Mouse (Mus musculus) small intestine, adult 2 months (tissue): ENCODE data around the gene Gucd1. TPM values are rescaled to one million over a fixed set of nuclear protein-coding genes. Genes with fewer than 3 reads are reported as not detected.

Source experiments
- H3K27ac ChIP-seq: fragments of 200-500 bp; 2 replicates; pipeline ENCODE4 v1.5.1; 2012; ENCODE audit warnings: low read depth, low read length, control low read depth, inconsistent platforms; ENCODE audit not compliant: insufficient read depth
- H3K27me3 ChIP-seq: fragments of 200-500 bp; 2 replicates; pipeline ENCODE4 v1.6.1; 2012; ENCODE audit warnings: mild to moderate bottlenecking, moderate library complexity, low read length, inconsistent platforms; ENCODE audit not compliant: control insufficient read depth, insufficient read depth
- H3K36me3 ChIP-seq: fragments of 200-500 bp; 2 replicates; pipeline ENCODE4 v1.6.1; 2012; ENCODE audit warnings: mild to moderate bottlenecking, low read length, control low read depth, inconsistent platforms; ENCODE audit not compliant: control insufficient read depth, insufficient read depth
- H3K4me1 ChIP-seq: fragments of 200-500 bp; 2 replicates; pipeline ENCODE4 v1.6.1; 2012; ENCODE audit warnings: low read length, inconsistent platforms, mixed read lengths; ENCODE audit not compliant: control insufficient read depth, insufficient read depth, insufficient read length
- H3K4me3 ChIP-seq: fragments of 200-500 bp; 2 replicates; pipeline ENCODE4 v1.5.1; 2012; ENCODE audit warnings: low read depth, mild to moderate bottlenecking, control low read depth, inconsistent platforms, low read length, moderate library complexity
- CTCF ChIP-seq: fragments of 200-500 bp; IDR thresholded peaks from 2 replicates; pipeline ENCODE4 v1.5.1; 2012; ENCODE audit warnings: low read depth, mild to moderate bottlenecking, control low read depth, inconsistent platforms, low read length, moderate library complexity, mixed read lengths; ENCODE audit not compliant: insufficient replicate concordance, insufficient read length; ENCODE audit errors: extremely low read depth
- POLR2A ChIP-seq: fragments of 200-500 bp; IDR thresholded peaks from 2 replicates; pipeline ENCODE4 v1.6.1; 2012; ENCODE audit warnings: low read depth, mild to moderate bottlenecking, control low read depth, inconsistent platforms, low read length, moderate library complexity
- WGBS: fragments of 180-500 bp; shearing (Covaris S2); methylation state at CpG from one replicate; pipeline ENCODE4 v1.1.7; 2018; 5-methylcytosine and 5-hydroxymethylcytosine counted together
- polyA plus RNA-seq: library from polyadenylated mRNA; depleted of rRNA; stranded (reverse); fragments of >200 nt; gene quantifications from 2 replicates; pipeline ENCODE4 v1.2.3, GENCODE M21; 2012

The Gucd1 gene
- polyA plus RNA-seq, 1 experiment: 261 TPM

GRCm38 (mm10) chr10:75318206-75318605, 199.6 kb downstream of the Gucd1 start:
- peaks cover 1% of the 10 kb centered on the region; the same call in 1 of the 2 replicates for H3K36me3 ChIP-seq
- H3K4me3 ChIP-seq: peak overlapping the region; percentile 69
- H3K27ac ChIP-seq: no peak overlapping the region
- peaks cover 8% of the 10 kb centered on the region for H3K4me1 ChIP-seq
- H3K27me3 ChIP-seq: 0 out of 2 replicates have a peak, but pooled peaks cover 9% of the 10 kb centered on the region
- TF ChIP-seq POLR2A (no peak), CTCF (no peak)
- WGBS: 68% methylated on average over 6 of the region's 6 CpGs

- H3K27me3 ChIP-seq: 0 out of 2 replicates have a peak, but pooled peaks cover 9% of the 10 kb centered on the region
- peaks cover 8% of the 10 kb centered on the region for H3K4me1 ChIP-seq
- H3K4me3 ChIP-seq: peak overlapping the region; percentile 69
- no peak overlapping the region for H3K27ac ChIP-seq
- no peak for TF ChIP-seq POLR2A
- TF ChIP-seq CTCF: peak; percentile 48; the same call in 1 of the 2 replicates
- H3K36me3 ChIP-seq: peaks cover 6% of the 10 kb centered on the region; the same call in 1 of the 2 replicates
- 1% methylated on average over 81 of the region's 81 CpGs for WGBS
Observed at GRCm38 (mm10) chr10:75316908-75317761, 200.6 kb downstream of the Gucd1 start.

- TF ChIP-seq POLR2A: no peak
- TF ChIP-seq CTCF: no peak
- H3K4me3 ChIP-seq: peak within 1 kb of the TSS; percentile 69
- 0 out of 2 replicates have a peak, but pooled peaks cover 9% of the 10 kb centered on the region for H3K27me3 ChIP-seq
- peaks cover 10% of the 10 kb centered on the region; the same call in 1 of the 2 replicates for H3K36me3 ChIP-seq
- H3K27ac ChIP-seq: no peak within 1 kb of the TSS
- 0% methylated on average over 4 of the region's 4 CpGs for WGBS
- peaks cover 8% of the 10 kb centered on the region for H3K4me1 ChIP-seq
Observed at GRCm38 (mm10) chr10:75316872-75316907, 201.1 kb downstream of the Gucd1 start, which contains the start of gene Adora2a. Adora2a (plus strand) TSS chr10:75316877.

GRCm38 (mm10) chr10:75316472-75316871, 201.3 kb downstream of the Gucd1 start:
- H3K4me1 ChIP-seq: peaks cover 8% of the 10 kb centered on the region
- H3K4me3 ChIP-seq: peak overlapping the region; percentile 69
- H3K27me3 ChIP-seq: 0 out of 2 replicates have a peak, but pooled peaks cover 9% of the 10 kb centered on the region
- 9% methylated on average over 9 of the region's 9 CpGs for WGBS
- H3K36me3 ChIP-seq: peaks cover 12% of the 10 kb centered on the region; the same call in 1 of the 2 replicates
- H3K27ac ChIP-seq: no peak overlapping the region
- TF ChIP-seq CTCF: no peak
- no peak for TF ChIP-seq POLR2A

- Histone ChIP-seq H3K27ac (no peak overlapping the region), H3K36me3 (peaks cover 17% of the 10 kb centered on the region), H3K4me3 (no peak overlapping the region), H3K4me1 (peaks cover 8% of the 10 kb centered on the region), H3K27me3 (0 out of 2 replicates have a peak, but pooled peaks cover 9% of the 10 kb centered on the region)
- TF ChIP-seq POLR2A (no peak), CTCF (no peak)
- 70% methylated on average over 8 of the region's 8 CpGs for WGBS
Observed at GRCm38 (mm10) chr10:75315756-75316155, 202.0 kb downstream of the Gucd1 start.

- no peak overlapping the region for H3K27ac ChIP-seq
- 39% methylated on average over 6 of the region's 6 CpGs for WGBS
Observed at GRCm38 (mm10) chr10:75314190-75314980, 203.4 kb downstream of the Gucd1 start.

GRCm38 (mm10) chr10:75312361-75312760, 205.4 kb downstream of the Gucd1 start:
- WGBS: 77% methylated on average over 7 of the region's 7 CpGs
- H3K27ac ChIP-seq: no peak overlapping the region
- no peak overlapping the region for H3K4me3 ChIP-seq
- 0 out of 2 replicates have a peak, but pooled peaks cover 3% of the 10 kb centered on the region for H3K27me3 ChIP-seq
- TF ChIP-seq CTCF: no peak
- TF ChIP-seq POLR2A: no peak
- peaks cover 8% of the 10 kb centered on the region for H3K4me1 ChIP-seq
- H3K36me3 ChIP-seq: peaks cover 48% of the 10 kb centered on the region

More at GRCm38 (mm10) chr10:75314190-75314980, 203.4 kb downstream of the Gucd1 start:
- Histone ChIP-seq H3K36me3 (peaks cover 30% of the 10 kb centered on the region), H3K27me3 (0 out of 2 replicates have a peak, but pooled peaks cover 9% of the 10 kb centered on the region), H3K4me1 (peaks cover 8% of the 10 kb centered on the region), H3K4me3 (no peak overlapping the region)
- TF ChIP-seq POLR2A: no peak
- TF ChIP-seq CTCF: no peak
